Mouse (Mus musculus) cerebellum, adult 2 months (tissue): Measurements from ENCODE around the gene Tedc2. TPM values are rescaled to one million over a fixed set of nuclear protein-coding genes. Genes with fewer than 3 reads are reported as not detected.

Experiments
- DNase-seq, 2 experiments: peaks; one replicate each; pipeline ENCODE4 v3.0.0; 2021
- H3K27ac ChIP-seq: fragments of 200-500 bp; 2 replicates; pipeline ENCODE4 v1.5.1; 2012; ENCODE audit warnings: low read length, control low read depth, inconsistent platforms; ENCODE audit not compliant: insufficient read depth
- H3K27me3 ChIP-seq: fragments of 200-500 bp; 2 replicates; pipeline ENCODE4 v1.6.1; 2012; ENCODE audit warnings: inconsistent platforms, mild to moderate bottlenecking, low read length, moderate library complexity; ENCODE audit not compliant: control insufficient read depth, insufficient read depth
- H3K4me1 ChIP-seq: fragments of 200-500 bp; 2 replicates; pipeline ENCODE4 v1.6.1; 2011; ENCODE audit warnings: low read length; ENCODE audit not compliant: control insufficient read depth, insufficient read depth
- H3K4me3 ChIP-seq: fragments of 200-500 bp; replicated peaks from 2 replicates; pipeline ENCODE3; 2011; ENCODE audit warnings: mild to moderate bottlenecking, low read depth, low read length, control low read depth; ENCODE audit not compliant: insufficient read depth
- CTCF ChIP-seq: fragments of 200-500 bp; IDR thresholded peaks from 2 replicates; pipeline ENCODE4 v1.5.1; 2011; ENCODE audit warnings: low read depth, mild to moderate bottlenecking, control low read depth, low read length, moderate library complexity, borderline replicate concordance; ENCODE audit not compliant: insufficient read depth
- POLR2A ChIP-seq: fragments of 200-500 bp; IDR thresholded peaks from 2 replicates; pipeline ENCODE4 v1.6.1; 2011; ENCODE audit warnings: low read length, control low read depth, borderline replicate concordance; ENCODE audit not compliant: insufficient read depth
- WGBS: fragments of 180-500 bp; shearing (Covaris S2); methylation state at CpG from one replicate; pipeline ENCODE4 v1.1.7; 2018; 5-methylcytosine and 5-hydroxymethylcytosine counted together
- polyA plus RNA-seq: library from polyadenylated mRNA; depleted of rRNA; stranded (reverse); fragments of >200 nt; gene quantifications from 2 replicates; pipeline ENCODE4 v1.2.3, GENCODE M21; 2012

Gene Tedc2
- polyA plus RNA-seq, 1 experiment: 27.3 TPM

- H3K4me3 ChIP-seq: peak overlapping the region; percentile 92
- WGBS: 1% methylated on average over 32 of the region's 32 CpGs
- H3K27ac ChIP-seq: peak overlapping the region; percentile 21; the same call in 1 of the 2 replicates
- H3K27me3 ChIP-seq: no peaks in the 10 kb centered on the region
- peaks cover 7% of the 10 kb centered on the region for H3K4me1 ChIP-seq
- no peak for DNase-seq
- TF ChIP-seq POLR2A (no peak), CTCF (no peak)
These were observed 30.3 kb upstream of the Tedc2 start for GRCm38 (mm10) chr17:24250988-24251319.

- H3K4me3 ChIP-seq: no peak overlapping the region
- no peak overlapping the region for H3K27ac ChIP-seq
- peaks cover 7% of the 10 kb centered on the region for H3K4me1 ChIP-seq
- TF ChIP-seq POLR2A: no peak
- no peak for TF ChIP-seq CTCF
- no peaks in the 10 kb centered on the region for H3K27me3 ChIP-seq
- no peak for DNase-seq
- 99% methylated on average over 2 of the region's 2 CpGs for WGBS
These were observed 28.0 kb upstream of the Tedc2 start for GRCm38 (mm10) chr17:24248641-24249040.

- Histone ChIP-seq H3K27me3 (no peaks in the 10 kb centered on the region), H3K27ac (no peak overlapping the region), H3K4me1 (no peaks in the 10 kb centered on the region), H3K4me3 (no peak overlapping the region)
- no peak for DNase-seq
- TF ChIP-seq POLR2A (no peak), CTCF (no peak)
- 90% methylated on average over 8 of the region's 8 CpGs for WGBS
These were observed 23.4 kb upstream of the Tedc2 start for GRCm38 (mm10) chr17:24244061-24244460.

- H3K27me3 ChIP-seq: no peaks in the 10 kb centered on the region
- TF ChIP-seq CTCF (peak; percentile 41; the same call in 1 of the 2 replicates), POLR2A (no peak)
- 86% methylated on average over 4 of the region's 4 CpGs for WGBS
- no peak overlapping the region for H3K4me3 ChIP-seq
- H3K27ac ChIP-seq: no peak overlapping the region
- no peak for DNase-seq
- H3K4me1 ChIP-seq: no peaks in the 10 kb centered on the region
These were observed 22.8 kb upstream of the Tedc2 start for GRCm38 (mm10) chr17:24243311-24243969.

GRCm38 (mm10) chr17:24236921-24237320 lies 16.3 kb upstream of the Tedc2 start:
- no peaks in the 10 kb centered on the region for H3K27me3 ChIP-seq
- DNase-seq: peak; percentile 74 to 88
- no peak overlapping the region for H3K27ac ChIP-seq
- no peak for TF ChIP-seq POLR2A
- peak; percentile 67 for TF ChIP-seq CTCF
- WGBS: 21% methylated on average over 7 of the region's 7 CpGs
- H3K4me1 ChIP-seq: 0 out of 2 replicates have a peak, but pooled peaks cover 3% of the 10 kb centered on the region
- H3K4me3 ChIP-seq: no peak overlapping the region

GRCm38 (mm10) chr17:24236479-24236878 lies 15.8 kb upstream of the Tedc2 start:
- no peak for TF ChIP-seq POLR2A
- TF ChIP-seq CTCF: no peak
- H3K27ac ChIP-seq: no peak overlapping the region
- peak in 1 of 2 experiments; percentile 5 for DNase-seq
- H3K27me3 ChIP-seq: no peaks in the 10 kb centered on the region
- no peak overlapping the region for H3K4me3 ChIP-seq
- 93% methylated on average over 1 of the region's 1 CpGs for WGBS
- 0 out of 2 replicates have a peak, but pooled peaks cover 3% of the 10 kb centered on the region for H3K4me1 ChIP-seq

- H3K27me3 ChIP-seq: no peaks in the 10 kb centered on the region
- WGBS: 91% methylated on average over 7 of the region's 7 CpGs
- TF ChIP-seq CTCF: no peak
- TF ChIP-seq POLR2A: no peak
- H3K4me3 ChIP-seq: no peak overlapping the region
- no peak overlapping the region for H3K27ac ChIP-seq
- no peak for DNase-seq
- H3K4me1 ChIP-seq: no peaks in the 10 kb centered on the region
These were observed 7.3 kb upstream of the Tedc2 start for GRCm38 (mm10) chr17:24227941-24228340.

GRCm38 (mm10) chr17:24226721-24227120 lies 6.1 kb upstream of the Tedc2 start:
- Histone ChIP-seq H3K27ac (no peak overlapping the region), H3K4me1 (no peaks in the 10 kb centered on the region), H3K27me3 (no peaks in the 10 kb centered on the region), H3K4me3 (no peak overlapping the region)
- TF ChIP-seq CTCF (no peak), POLR2A (no peak)
- WGBS: 89% methylated on average over 8 of the region's 8 CpGs
- DNase-seq: no peak

- Histone ChIP-seq H3K27ac (no peak overlapping the region), H3K4me3 (no peak overlapping the region), H3K4me1 (peaks cover 5% of the 10 kb centered on the region; the same call in 1 of the 2 replicates), H3K27me3 (no peaks in the 10 kb centered on the region)
- TF ChIP-seq POLR2A (no peak), CTCF (0 out of 2 replicates have a peak, but pooled peaks have one; percentile 3)
- WGBS: 96% methylated on average over 5 of the region's 5 CpGs
- DNase-seq: no peak
These were observed 5.2 kb upstream of the Tedc2 start for GRCm38 (mm10) chr17:24225851-24226250.
